Mouse (Mus musculus): ENCODE data around the gene Ap2m1. TPM values are rescaled to one million over a fixed set of nuclear protein-coding genes. Genes with fewer than 3 reads are reported as not detected.
A peak's percentile ranks its signal among the peaks of the same experiment; 100 is the strongest.

Gene Ap2m1
- polyA plus RNA-seq, 1 experiment from 2014 or later = 797 TPM

DNA sequence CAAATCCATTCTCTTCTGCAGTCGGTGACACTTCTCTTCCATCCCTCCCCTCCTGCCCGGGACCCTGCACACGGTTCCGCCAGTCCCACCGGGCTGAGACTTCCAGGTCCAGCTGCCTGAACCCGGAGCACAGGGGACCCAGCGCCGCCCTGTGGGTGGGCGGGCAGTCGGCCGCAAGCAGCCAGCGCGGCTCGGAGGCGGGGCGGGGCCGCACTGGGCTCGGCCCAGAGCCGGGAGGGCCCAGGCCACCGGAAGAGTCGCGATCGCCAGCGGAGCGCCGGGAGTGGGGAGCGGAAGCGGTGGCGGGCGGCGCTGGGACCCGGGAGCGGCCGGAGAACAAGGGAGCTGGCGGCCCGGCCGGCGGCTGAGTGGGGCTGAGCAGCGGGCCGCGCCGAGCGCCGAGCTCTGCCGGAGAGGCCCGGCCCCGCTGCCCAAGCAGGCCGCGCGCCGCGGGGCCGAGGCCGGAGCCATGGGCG, 18.5 kb upstream of the Ap2m1 start, which contains the start of gene Dvl3:
Dvl3 (plus strand) TSS at position 257 of the 476 bp plus-strand sequence.
- Histone ChIP-seq H3K4me3 (ENCODE audit: low read depth, low read length) (peak within 1 kb of the TSS; percentile 92), H3K4me2 (ENCODE audit: low read depth, low read length, severe bottlenecking) (peak within 1 kb of the TSS; percentile 68), H3K4me1 (replicated peaks; ENCODE audit: control insufficient read depth, insufficient read depth, low read length) (peaks cover 6% of the 10 kb centered on the region; the same call in 1 of the 2 replicates), H3K36me3 (ENCODE audit: control insufficient read depth, insufficient read depth, low read length) (no peaks in the 10 kb centered on the region), H3K9ac (ENCODE audit: low read length) (peak within 1 kb of the TSS; percentile 97), H3K27me3 (ENCODE audit: control insufficient read depth, insufficient read depth, low read length) (no peaks in the 10 kb centered on the region), H3K27ac (ENCODE audit: low read depth, low read length) (peak within 1 kb of the TSS; percentile 84), H3K9me3 (ENCODE audit: control insufficient read depth, low read length) (no peaks in the 10 kb centered on the region)
- under 1% methylated on average over 41 of the region's 55 CpGs for WGBS
- ATAC-seq (replicated peaks; ENCODE audit: low FRiP score) (peak; percentile 96), DNase-seq (ENCODE audit: low spot score) (peak; percentile 96)

DNA sequence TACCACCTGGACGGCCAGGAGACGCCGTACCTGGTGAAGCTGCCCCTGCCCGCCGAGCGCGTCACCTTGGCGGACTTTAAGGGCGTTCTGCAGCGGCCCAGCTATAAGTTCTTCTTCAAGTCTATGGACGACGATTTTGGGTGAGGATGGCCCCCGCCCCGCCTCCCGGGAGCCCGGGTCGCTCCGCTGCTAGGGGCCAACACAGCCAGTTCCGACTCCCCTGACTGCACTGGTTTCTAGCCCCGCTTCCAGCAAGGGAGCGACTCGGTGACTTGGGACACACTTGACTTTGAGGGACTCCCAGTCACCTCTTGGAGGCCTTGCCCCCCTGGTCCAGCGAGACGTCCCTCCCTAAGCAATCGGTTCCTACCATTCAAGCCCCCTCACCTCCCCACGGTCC, 18.1 kb upstream of the Ap2m1 start:
- Histone ChIP-seq H3K4me2 (ENCODE audit: low read depth, low read length, severe bottlenecking) (peak overlapping the region; percentile 68), H3K4me1 (replicated peaks; ENCODE audit: control insufficient read depth, insufficient read depth, low read length) (peaks cover 6% of the 10 kb centered on the region; the same call in 1 of the 2 replicates), H3K9ac (ENCODE audit: low read length) (peak overlapping the region; percentile 97), H3K27me3 (ENCODE audit: control insufficient read depth, insufficient read depth, low read length) (no peaks in the 10 kb centered on the region), H3K9me3 (ENCODE audit: control insufficient read depth, low read length) (no peaks in the 10 kb centered on the region), H3K4me3 (ENCODE audit: low read depth, low read length) (peak overlapping the region; percentile 92), H3K36me3 (ENCODE audit: control insufficient read depth, insufficient read depth, low read length) (no peaks in the 10 kb centered on the region), H3K27ac (ENCODE audit: low read depth, low read length) (peak overlapping the region; percentile 84)
- DNase-seq (ENCODE audit: low spot score) (no peak), ATAC-seq (replicated peaks; ENCODE audit: low FRiP score) (no peak)
- WGBS = under 1% methylated on average over 26 of the region's 26 CpGs

DNA sequence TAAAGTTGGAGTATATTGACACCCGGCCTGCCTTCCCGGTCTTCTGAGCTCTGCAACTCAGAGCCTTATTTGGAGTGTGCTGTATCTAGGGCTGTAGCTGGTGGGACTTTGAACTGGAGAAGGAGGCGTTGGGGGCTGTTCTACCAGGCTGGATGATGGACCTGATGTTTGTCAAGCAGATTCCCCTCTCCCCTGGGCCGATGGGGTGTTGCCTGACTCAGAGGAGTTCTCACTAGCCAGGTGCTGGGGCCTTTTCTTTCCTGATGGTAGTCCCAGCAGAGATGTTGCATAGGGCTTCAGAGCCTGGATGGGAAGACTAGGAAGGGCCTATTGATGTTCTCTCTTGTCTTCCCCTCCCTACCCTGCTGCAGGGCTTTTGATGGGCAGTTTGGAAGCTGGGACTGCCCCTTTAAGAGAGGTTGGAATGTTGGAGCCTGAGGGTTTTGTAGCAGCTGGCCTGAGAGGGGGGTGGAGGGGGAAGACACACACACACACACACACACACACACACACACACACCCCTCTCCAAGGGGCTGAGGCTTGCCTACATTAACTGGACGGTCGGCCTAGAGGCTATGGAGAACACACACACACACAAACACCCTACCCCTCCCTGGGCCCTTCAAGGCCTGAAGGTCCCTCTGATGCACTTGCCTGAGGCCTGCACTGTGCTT, 17.4 kb upstream of the Ap2m1 start:
- H3K4me1 ChIP-seq (replicated peaks; ENCODE audit: control insufficient read depth, insufficient read depth, low read length) = peaks cover 6% of the 10 kb centered on the region; the same call in 1 of the 2 replicates
- H3K4me2 ChIP-seq (ENCODE audit: low read depth, low read length, severe bottlenecking) = peak overlapping the region; percentile 68
- no peaks in the 10 kb centered on the region for H3K36me3 ChIP-seq (ENCODE audit: control insufficient read depth, insufficient read depth, low read length)
- DNase-seq (ENCODE audit: low spot score) = peak; percentile 80
- WGBS = under 1% methylated on average over 6 of the region's 6 CpGs
- ATAC-seq (replicated peaks; ENCODE audit: low FRiP score) = peak; percentile 64
- H3K9ac ChIP-seq (ENCODE audit: low read length) = peak overlapping the region; percentile 97
- peak overlapping the region; percentile 92 for H3K4me3 ChIP-seq (ENCODE audit: low read depth, low read length)
- H3K27me3 ChIP-seq (ENCODE audit: control insufficient read depth, insufficient read depth, low read length) = no peaks in the 10 kb centered on the region
- no peaks in the 10 kb centered on the region for H3K9me3 ChIP-seq (ENCODE audit: control insufficient read depth, low read length)
- H3K27ac ChIP-seq (ENCODE audit: low read depth, low read length) = peak overlapping the region; percentile 84; the same call in 1 of the 2 replicates

DNA sequence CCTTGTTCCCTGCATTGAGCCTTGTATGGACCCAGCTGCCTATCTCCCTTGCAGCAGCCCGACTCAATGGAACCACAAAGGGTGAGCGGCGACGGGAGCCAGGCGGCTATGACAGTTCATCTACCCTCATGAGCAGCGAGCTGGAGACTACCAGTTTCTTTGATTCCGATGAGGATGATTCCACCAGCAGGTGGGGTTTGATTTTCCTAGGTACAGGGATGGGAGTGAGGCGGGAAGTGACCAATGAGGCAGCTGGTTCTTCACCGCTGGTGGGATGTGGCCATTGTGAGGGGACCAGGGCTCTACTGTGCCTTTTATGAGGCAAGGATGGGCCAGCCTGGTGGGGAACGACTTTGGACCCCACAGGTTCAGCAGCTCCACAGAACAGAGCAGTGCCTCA, 11.4 kb upstream of the Ap2m1 start:
- DNase-seq (ENCODE audit: low spot score) (no peak), ATAC-seq (replicated peaks; ENCODE audit: low FRiP score) (no peak)
- no peaks in the 10 kb centered on the region for H3K27me3 ChIP-seq (ENCODE audit: control insufficient read depth, insufficient read depth, low read length)
- H3K4me3 ChIP-seq (ENCODE audit: low read depth, low read length) = no peak overlapping the region
- 83% methylated on average over 10 of the region's 10 CpGs for WGBS
- peaks cover 23% of the 10 kb centered on the region for H3K36me3 ChIP-seq (ENCODE audit: control insufficient read depth, insufficient read depth, low read length)
- no peak overlapping the region for H3K27ac ChIP-seq (ENCODE audit: low read depth, low read length)
- H3K9ac ChIP-seq (ENCODE audit: low read length) = no peak overlapping the region
- H3K4me2 ChIP-seq (ENCODE audit: low read depth, low read length, severe bottlenecking) = no peak overlapping the region
- H3K9me3 ChIP-seq (ENCODE audit: control insufficient read depth, low read length) = no peaks in the 10 kb centered on the region
- H3K4me1 ChIP-seq (replicated peaks; ENCODE audit: control insufficient read depth, insufficient read depth, low read length) = no peaks in the 10 kb centered on the region

DNA sequence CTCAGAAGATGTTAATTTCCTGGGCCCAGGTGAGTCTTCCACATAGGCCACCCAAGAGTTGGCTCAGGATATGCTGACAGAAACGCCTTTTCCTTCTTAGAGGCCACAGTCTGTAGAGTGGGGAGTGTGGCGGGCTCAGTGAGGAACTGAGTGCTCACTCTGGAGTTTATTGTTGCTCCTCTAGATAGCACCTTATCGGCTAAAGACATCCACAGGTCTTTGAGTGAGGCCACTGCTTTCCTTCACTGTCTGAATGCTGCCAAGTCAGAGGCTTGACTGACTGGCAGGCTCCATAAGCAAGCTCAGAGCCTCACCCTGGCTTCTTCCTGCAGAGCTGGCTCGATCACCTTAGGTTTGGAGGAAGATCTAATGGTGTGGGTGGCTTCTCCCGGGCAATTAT, 6.5 kb upstream of the Ap2m1 start:
- Histone ChIP-seq H3K27ac (ENCODE audit: low read depth, low read length) (0 out of 2 replicates have a peak overlapping the region, but pooled peaks have one; percentile 15), H3K27me3 (ENCODE audit: control insufficient read depth, insufficient read depth, low read length) (no peaks in the 10 kb centered on the region), H3K9me3 (ENCODE audit: control insufficient read depth, low read length) (no peaks in the 10 kb centered on the region), H3K9ac (ENCODE audit: low read length) (no peak overlapping the region), H3K4me2 (ENCODE audit: low read depth, low read length, severe bottlenecking) (no peak overlapping the region), H3K4me1 (replicated peaks; ENCODE audit: control insufficient read depth, insufficient read depth, low read length) (no peaks in the 10 kb centered on the region), H3K4me3 (ENCODE audit: low read depth, low read length) (no peak overlapping the region), H3K36me3 (ENCODE audit: control insufficient read depth, insufficient read depth, low read length) (peaks cover 32% of the 10 kb centered on the region)
- ATAC-seq (replicated peaks; ENCODE audit: low FRiP score) (no peak), DNase-seq (ENCODE audit: low spot score) (no peak)
- 91% methylated on average over 5 of the region's 5 CpGs for WGBS

DNA sequence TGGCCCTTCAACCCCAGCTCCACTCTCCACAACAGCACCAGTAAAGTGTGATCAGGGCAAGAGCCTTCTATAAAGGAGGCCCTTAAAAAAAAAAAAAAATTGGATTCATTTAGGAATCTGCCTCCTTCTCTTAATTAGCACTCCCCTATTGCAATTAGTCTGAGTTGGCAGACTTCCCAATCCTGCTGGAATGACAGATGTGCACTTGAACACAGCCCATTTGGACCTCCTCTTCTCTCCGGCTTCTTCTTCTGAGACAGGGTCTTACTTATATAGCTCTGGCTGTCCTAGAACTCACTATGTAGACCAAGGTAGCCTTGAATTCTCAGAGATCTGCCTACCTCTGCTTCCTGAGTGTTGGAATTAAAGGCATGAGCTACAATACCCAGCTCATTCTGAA, 5.9 kb upstream of the Ap2m1 start:
- no peaks in the 10 kb centered on the region for H3K27me3 ChIP-seq (ENCODE audit: control insufficient read depth, insufficient read depth, low read length)
- no peaks in the 10 kb centered on the region for H3K4me1 ChIP-seq (replicated peaks; ENCODE audit: control insufficient read depth, insufficient read depth, low read length)
- no peak overlapping the region for H3K4me3 ChIP-seq (ENCODE audit: low read depth, low read length)
- WGBS = 89% methylated on average over 1 of the region's 1 CpGs
- no peaks in the 10 kb centered on the region for H3K9me3 ChIP-seq (ENCODE audit: control insufficient read depth, low read length)
- no peak overlapping the region for H3K27ac ChIP-seq (ENCODE audit: low read depth, low read length)
- DNase-seq (ENCODE audit: low spot score) = no peak
- H3K36me3 ChIP-seq (ENCODE audit: control insufficient read depth, insufficient read depth, low read length) = peaks cover 28% of the 10 kb centered on the region
- no peak overlapping the region for H3K9ac ChIP-seq (ENCODE audit: low read length)
- no peak overlapping the region for H3K4me2 ChIP-seq (ENCODE audit: low read depth, low read length, severe bottlenecking)
- ATAC-seq (replicated peaks; ENCODE audit: low FRiP score) = no peak

DNA sequence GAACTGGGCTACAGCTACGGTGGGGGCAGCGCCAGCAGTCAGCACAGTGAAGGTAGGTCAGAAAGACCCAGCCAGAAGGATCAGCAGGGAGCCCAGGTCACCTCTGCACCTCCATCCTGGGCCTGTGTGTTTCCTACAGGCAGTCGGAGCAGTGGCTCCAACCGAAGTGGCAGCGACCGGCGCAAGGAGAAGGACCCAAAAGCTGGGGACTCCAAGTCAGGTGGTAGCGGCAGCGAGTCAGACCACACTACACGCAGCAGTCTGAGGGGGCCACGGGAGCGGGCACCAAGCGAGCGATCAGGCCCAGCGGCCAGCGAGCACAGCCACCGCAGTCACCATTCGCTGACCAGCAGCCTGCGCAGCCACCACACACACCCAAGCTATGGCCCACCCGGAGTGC, 4.3 kb upstream of the Ap2m1 start:
- Histone ChIP-seq H3K4me3 (ENCODE audit: low read depth, low read length) (no peak overlapping the region), H3K4me2 (ENCODE audit: low read depth, low read length, severe bottlenecking) (no peak overlapping the region), H3K9ac (ENCODE audit: low read length) (no peak overlapping the region), H3K27ac (ENCODE audit: low read depth, low read length) (no peak overlapping the region), H3K9me3 (ENCODE audit: control insufficient read depth, low read length) (no peaks in the 10 kb centered on the region), H3K36me3 (ENCODE audit: control insufficient read depth, insufficient read depth, low read length) (peaks cover 26% of the 10 kb centered on the region), H3K27me3 (ENCODE audit: control insufficient read depth, insufficient read depth, low read length) (no peaks in the 10 kb centered on the region), H3K4me1 (replicated peaks; ENCODE audit: control insufficient read depth, insufficient read depth, low read length) (peaks cover under 1% of the 10 kb centered on the region; the same call in 1 of the 2 replicates)
- DNase-seq (ENCODE audit: low spot score) (no peak), ATAC-seq (replicated peaks; ENCODE audit: low FRiP score) (no peak)
- 95% methylated on average over 20 of the region's 20 CpGs for WGBS

DNA sequence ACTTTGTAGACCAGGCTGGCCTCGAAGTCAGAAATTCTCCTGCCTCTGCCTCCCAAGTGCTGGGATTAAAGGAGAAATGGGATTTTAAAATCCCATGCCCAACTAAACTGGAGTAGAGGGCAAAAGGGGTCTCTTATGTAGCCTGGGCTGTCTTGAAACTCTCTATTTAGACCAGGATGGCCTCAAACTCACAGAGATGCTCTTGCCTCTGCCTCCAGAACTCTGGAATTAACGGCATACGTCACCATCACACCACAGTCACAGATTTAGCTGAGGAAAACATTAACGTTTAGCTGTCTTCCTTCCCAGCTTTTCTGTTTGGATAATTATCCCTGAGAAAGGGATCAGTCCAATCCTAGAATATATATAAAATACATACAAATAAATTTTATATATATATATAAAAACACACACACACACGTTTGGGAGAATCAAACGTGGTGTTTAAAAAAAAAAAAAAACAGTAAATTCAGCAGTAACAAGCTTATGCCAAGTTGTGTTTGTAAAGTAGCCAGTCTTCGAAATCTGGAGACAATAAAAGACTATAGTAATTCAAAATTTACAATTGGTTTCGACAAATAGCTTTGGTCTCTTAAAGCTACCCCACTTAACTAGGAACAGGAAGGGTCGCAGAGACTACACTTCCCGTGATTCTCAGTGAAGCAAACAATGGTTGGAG, 522 bp upstream of the Ap2m1 start:
- ATAC-seq (replicated peaks; ENCODE audit: low FRiP score) (no peak), DNase-seq (ENCODE audit: low spot score) (no peak)
- Histone ChIP-seq H3K27ac (ENCODE audit: low read depth, low read length) (no peak overlapping the region), H3K4me1 (replicated peaks; ENCODE audit: control insufficient read depth, insufficient read depth, low read length) (peaks cover 19% of the 10 kb centered on the region; the same call in 1 of the 2 replicates), H3K9me3 (ENCODE audit: control insufficient read depth, low read length) (no peaks in the 10 kb centered on the region), H3K27me3 (ENCODE audit: control insufficient read depth, insufficient read depth, low read length) (no peaks in the 10 kb centered on the region), H3K4me3 (ENCODE audit: low read depth, low read length) (no peak overlapping the region), H3K36me3 (ENCODE audit: control insufficient read depth, insufficient read depth, low read length) (peaks cover 10% of the 10 kb centered on the region; the same call in 1 of the 2 replicates), H3K9ac (ENCODE audit: low read length) (no peak overlapping the region), H3K4me2 (ENCODE audit: low read depth, low read length, severe bottlenecking) (no peak overlapping the region)
- WGBS = 51% methylated on average over 10 of the region's 10 CpGs
